Mouse (Mus musculus) gastrocnemius, postnatal 4 days (tissue): ENCODE data around the gene Cacng2. TPM values are rescaled to one million over a fixed set of nuclear protein-coding genes. Genes with fewer than 3 reads are reported as not detected.

Experiments
- DNase-seq, 2 experiments: peaks; one replicate each; pipeline ENCODE4 v3.0.0; 2021 to 2022; ENCODE audit warnings: low spot score in 2 of 2, mixed read lengths in 2 of 2
- total RNA-seq, 2 experiments: library from RNA; stranded (reverse); gene quantifications; 2 replicates each; pipeline ENCODE4 v1.2.3; 2021

Cacng2 gene
- total RNA-seq, 2 experiments from 2014 or later, result 0.05 TPM; not detected in 1

- DNase-seq, result peak in 1 of 2 experiments; percentile 23
Measured at GRCm38 (mm10) chr15:77955440-77956403, 164.1 kb downstream of the Cacng2 start.

DNA sequence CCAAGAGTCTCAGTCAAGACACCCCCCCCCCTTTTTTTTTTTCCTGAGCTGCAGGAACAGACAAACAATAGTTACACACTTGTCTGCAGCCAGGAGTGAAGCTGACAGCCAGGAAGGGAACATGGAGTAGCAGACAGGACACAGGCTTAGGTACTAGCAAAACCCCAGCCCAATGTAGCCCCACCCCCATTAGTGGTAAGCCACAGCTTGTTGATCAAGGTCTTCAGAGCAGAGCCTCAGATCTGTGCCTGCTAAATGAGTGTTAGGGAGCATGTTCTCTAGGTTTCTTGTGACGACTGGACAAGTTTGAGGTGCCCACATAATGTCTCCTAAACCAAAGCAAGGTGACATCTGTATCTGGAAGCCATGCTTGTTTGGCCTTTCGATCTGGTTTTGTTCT is 165.5 kb downstream of the Cacng2 start:
- no peak for DNase-seq

DNA sequence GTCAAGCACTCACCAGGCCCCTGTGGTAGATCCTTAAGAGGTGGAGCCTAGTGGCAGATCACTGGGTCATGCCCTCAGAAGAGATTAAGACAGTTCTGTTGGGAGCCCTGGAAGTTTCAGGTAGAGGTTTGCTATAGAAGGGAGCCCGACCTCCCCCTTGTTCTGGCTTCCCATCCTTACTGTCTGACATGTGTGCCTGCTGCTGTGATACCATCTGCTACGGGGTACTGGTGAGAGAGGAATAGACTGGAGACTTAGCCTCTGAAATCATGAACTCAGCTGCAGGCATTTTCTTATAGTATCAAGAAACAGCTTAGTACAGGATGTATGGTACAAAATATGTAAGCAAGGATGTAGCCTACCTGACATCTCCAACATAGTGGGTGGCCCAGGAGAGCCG is 166.9 kb downstream of the Cacng2 start:
- DNase-seq, result no peak

GRCm38 (mm10) chr15:77949061-77949460 is 170.8 kb downstream of the Cacng2 start:
- DNase-seq, result no peak

DNA sequence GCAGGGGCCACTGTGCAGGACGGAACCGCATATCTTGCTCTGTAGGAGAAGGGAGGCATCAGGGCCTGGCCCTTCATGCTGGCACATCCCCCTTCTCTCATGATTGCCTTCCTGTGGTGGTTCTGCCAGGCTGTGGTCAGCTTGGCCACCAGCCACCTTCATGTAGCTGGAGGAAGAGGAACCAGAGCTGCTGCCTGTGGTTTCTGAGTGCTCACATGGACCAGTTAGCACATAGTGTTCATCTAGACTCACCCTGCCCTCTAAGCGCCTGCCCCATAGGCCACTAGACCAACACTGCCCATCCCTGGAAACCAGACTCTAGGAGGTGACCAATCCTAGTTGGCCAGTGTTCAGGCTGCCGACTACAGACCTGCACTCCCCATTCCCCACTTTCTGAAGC is 174.1 kb downstream of the Cacng2 start:
- peak in 1 of 2 experiments; percentile 20 for DNase-seq

Other genes starting within 250 kb of the Cacng2 start
- 100 to 1,000 TPM; 152 to 157 TPM for gene Txn2, start 191.0 kb downstream of the Cacng2 start, total RNA-seq
- 1 to 10 TPM; 1.4 to 1.5 TPM for gene Foxred2, start 163.3 kb downstream of the Cacng2 start, total RNA-seq
- gene Eif3d, start 149.2 kb downstream of the Cacng2 start, total RNA-seq, result 100 to 1,000 TPM; 115 to 120 TPM
- 10 to 100 TPM; 38.0 to 48.1 TPM for gene Ift27, start 54.1 kb upstream of the Cacng2 start, total RNA-seq
- 100 to 1,000 TPM; 716 to 864 TPM for gene Pvalb, start 86.4 kb upstream of the Cacng2 start, total RNA-seq
- gene Ncf4, start 124.8 kb upstream of the Cacng2 start, total RNA-seq, result 1 to 10 TPM; 3.4 to 3.9 TPM
- gene Csf2rb2, start 185.7 kb upstream of the Cacng2 start, total RNA-seq, result 1 to 10 TPM; 2.5 to 3.1 TPM
- gene Csf2rb, start 205.7 kb upstream of the Cacng2 start, total RNA-seq, result 10 to 100 TPM in 1 of 2 experiments, 1 to 10 TPM in 1; 3.4 to 11.1 TPM